Mouse (Mus musculus) left cerebral cortex, postnatal 10 days (tissue): ENCODE measurements around the gene Nelfe. TPM values are rescaled to one million over a fixed set of nuclear protein-coding genes. Genes with fewer than 3 reads are reported as not detected.

Experiments used
- DNase-seq, 2 experiments: peaks; one replicate each; pipeline ENCODE4 v3.0.0; 2021 to 2022; ENCODE audit warnings: low spot score in 2 of 2, mixed read lengths in 1 of 2; ENCODE audit errors: extremely low spot score in 1 of 2
- intact Hi-C: fragments of 180-260 bp; cut with DNase I; formaldehyde crosslinking; loops from one replicate; pipeline ENCODE4 v1.15.1; 2025
- total RNA-seq, 2 experiments: library from RNA; stranded (reverse); gene quantifications; 2 replicates each; pipeline ENCODE4 v1.2.3; 2021

Nelfe gene
- total RNA-seq, 2 experiments from 2014 or later, result 28.1 to 28.4 TPM

GRCm38 (mm10) chr17:34881683-34882310 lies 31.6 kb downstream of the Nelfe start, which contains the start of gene Gm20547:
Gm20547 (minus strand) TSS chr17:34882042.
- no peak for DNase-seq
- intact Hi-C loops, result no loop called here

GRCm38 (mm10) chr17:34883332-34883731 lies 33.1 kb downstream of the Nelfe start:
- intact Hi-C loops, result no loop called here
- DNase-seq, result no peak

- intact Hi-C loops, result no loop called here
- DNase-seq, result no peak
Observed at GRCm38 (mm10) chr17:34884704-34885103, 34.5 kb downstream of the Nelfe start.

- no peak for DNase-seq
Observed at GRCm38 (mm10) chr17:34885615-34886014, 35.4 kb downstream of the Nelfe start.

DNA sequence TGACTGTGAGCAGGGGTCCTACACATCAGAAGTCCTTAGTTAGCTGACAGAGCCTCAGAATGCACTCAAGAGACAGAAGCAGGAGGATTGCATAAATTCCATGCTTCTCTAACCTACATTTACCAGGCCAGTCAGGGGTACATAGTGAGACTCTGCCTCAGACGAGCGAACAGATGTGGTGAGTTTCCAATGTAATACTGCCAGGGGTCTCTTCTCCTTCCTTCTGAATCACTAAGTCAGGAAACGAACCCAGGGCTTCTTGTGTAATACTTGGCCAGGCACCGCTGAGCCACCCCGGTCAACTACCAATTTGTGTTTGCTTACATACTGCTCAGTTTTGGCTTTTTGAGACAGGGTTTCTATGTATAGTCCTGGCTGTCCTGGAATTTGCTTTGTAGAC lies 37.8 kb downstream of the Nelfe start:
- DNase-seq, result no peak
- intact Hi-C loops, result no loop called here

More at GRCm38 (mm10) chr17:34885615-34886014, 35.4 kb downstream of the Nelfe start:
- intact Hi-C loops, result no loop called here

DNA sequence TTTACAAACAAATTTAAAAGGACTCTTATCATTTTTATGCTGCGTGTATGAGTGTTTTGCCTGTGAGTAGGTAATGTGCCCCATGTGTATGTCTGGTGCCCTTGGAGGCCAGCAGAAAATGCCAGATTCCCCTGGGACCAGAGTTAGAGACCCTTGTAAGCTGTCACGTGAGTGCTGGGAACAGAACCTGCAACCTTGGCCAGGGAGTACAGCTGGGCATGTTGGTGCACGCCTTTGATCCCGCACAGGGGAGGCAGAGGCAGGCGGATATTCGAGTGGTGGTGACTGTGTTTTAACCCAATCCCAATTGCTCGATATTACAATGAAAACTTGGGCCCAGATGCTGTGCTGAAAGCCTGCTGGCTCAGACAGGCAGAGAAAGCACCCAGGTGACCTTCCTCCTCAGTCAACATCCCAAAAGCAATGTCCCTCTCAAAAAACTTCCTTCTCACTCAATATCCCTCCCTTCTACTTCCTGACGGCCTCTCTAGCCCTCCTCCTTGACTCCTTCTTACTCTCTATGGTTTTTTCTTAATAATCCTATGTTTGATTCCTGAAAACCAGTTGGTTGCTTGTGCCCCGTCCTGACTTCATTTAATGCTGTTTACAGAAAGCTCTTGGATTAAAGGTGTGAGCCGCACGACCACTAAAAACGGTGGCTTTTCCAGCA lies 40.0 kb downstream of the Nelfe start:
- DNase-seq, result no peak
- intact Hi-C loops, result loop anchor here (5.0 kb wide), 1 partner anchor 33 kb away; no protein-coding TSS in a partner anchor

- no peak for DNase-seq
- intact Hi-C loops, result loop anchor here (5.0 kb wide), 1 partner anchor 34 kb away; no protein-coding TSS in a partner anchor
Observed at GRCm38 (mm10) chr17:34891377-34891776, 41.2 kb downstream of the Nelfe start.

- DNase-seq, result no peak
- intact Hi-C loops, result loop anchor here (5.0 kb wide), 1 partner anchor 36 kb away; no protein-coding TSS in a partner anchor
Observed at GRCm38 (mm10) chr17:34893072-34893824, 43.1 kb downstream of the Nelfe start.

- DNase-seq, result peak; percentile 91 to 96
- intact Hi-C loops, result loop anchor here (5.0 kb wide), 1 partner anchor 37 kb away; no protein-coding TSS in a partner anchor
Observed at GRCm38 (mm10) chr17:34894074-34894597, 43.9 kb downstream of the Nelfe start.

- DNase-seq, result peak in 1 of 2 experiments; percentile 81
- intact Hi-C loops, result loop anchor here (5.0 kb wide), 1 partner anchor 38 kb away; no protein-coding TSS in a partner anchor
Observed at GRCm38 (mm10) chr17:34894801-34895530, 44.8 kb downstream of the Nelfe start.

GRCm38 (mm10) chr17:34895724-34896123 lies 45.5 kb downstream of the Nelfe start:
- intact Hi-C loops, result no loop called here
- DNase-seq, result peak in 1 of 2 experiments; percentile 45

- intact Hi-C loops, result no loop called here
- no peak for DNase-seq
Observed at GRCm38 (mm10) chr17:34896366-34896765, 46.2 kb downstream of the Nelfe start.

DNA sequence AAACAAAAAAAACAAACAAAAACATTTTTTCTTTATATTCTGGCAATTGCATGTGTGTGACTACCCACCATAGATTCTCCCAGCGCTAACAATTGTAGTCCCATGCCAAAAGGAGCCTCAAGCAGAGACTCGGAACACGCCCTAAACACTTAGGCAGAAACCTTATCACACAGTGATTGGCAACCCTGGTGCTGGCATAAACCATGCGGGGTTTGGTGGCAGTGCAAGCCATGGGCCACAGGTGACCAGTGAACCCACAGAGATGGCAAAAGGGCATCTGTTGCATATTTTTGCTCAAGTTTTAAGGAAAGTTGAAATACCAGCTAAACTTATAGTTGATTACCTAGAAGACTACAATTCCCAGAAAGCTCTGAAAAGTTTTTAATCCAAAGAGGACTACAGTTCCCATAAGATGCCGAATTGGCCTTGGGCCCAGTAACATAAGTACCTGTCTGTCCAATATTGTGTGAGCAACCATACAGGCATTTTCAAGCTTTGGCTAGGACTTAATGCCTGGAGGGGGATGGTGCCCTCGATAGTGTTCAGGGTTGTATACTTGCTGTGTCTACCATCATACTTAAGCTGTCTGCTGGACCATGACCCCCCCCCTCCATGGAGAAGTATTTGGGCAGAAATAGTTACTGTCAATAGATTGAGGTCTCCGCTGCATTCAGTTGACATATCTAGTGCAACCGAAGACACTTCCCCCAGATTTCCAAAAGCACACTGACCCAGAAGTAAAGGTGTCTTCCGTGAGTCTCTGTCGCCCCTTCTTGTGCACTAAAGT lies 47.4 kb downstream of the Nelfe start:
- DNase-seq, result no peak
- intact Hi-C loops, result no loop called here

GRCm38 (mm10) chr17:34898160-34898586 lies 48.0 kb downstream of the Nelfe start, which contains the start of the genes C2 and Ehmt2:
C2 (minus strand) TSS chr17:34898265.
Ehmt2 (plus strand) TSS chr17:34898469.
- intact Hi-C loops, result no loop called here
- DNase-seq, result peak; percentile 65 to 89

- DNase-seq, result no peak
- intact Hi-C loops, result no loop called here
Observed at GRCm38 (mm10) chr17:34898706-34899052, 48.5 kb downstream of the Nelfe start.

GRCm38 (mm10) chr17:34899053-34899889 lies 49.1 kb downstream of the Nelfe start:
- DNase-seq, result peak in 1 of 2 experiments; percentile 67
- intact Hi-C loops, result no loop called here

- DNase-seq, result no peak
- intact Hi-C loops, result no loop called here
Observed at GRCm38 (mm10) chr17:34899890-34900243, 49.7 kb downstream of the Nelfe start.
